Mouse (Mus musculus) lung, embryonic 14.5 days (tissue): ENCODE data around the gene Rilp. TPM values are rescaled to one million over a fixed set of nuclear protein-coding genes. Genes with fewer than 3 reads are reported as not detected.

Experiments
- ATAC-seq: fragments of 200-750 bp; cut with Nextera tagmentation; 2 replicates; pipeline ENCODE4 v1.8.0; 2017; ENCODE audit warnings: mild to moderate bottlenecking, moderate TSS enrichment, moderate library complexity; ENCODE audit not compliant: insufficient read depth
- DNase-seq: peaks from one replicate; pipeline ENCODE4 v3.0.0-alpha.2; 2015
- H3K27ac ChIP-seq: fragments of 300-500 bp; sonication (generic); 2 replicates; pipeline ENCODE4 v1.5.1; 2014; ENCODE audit warnings: low read depth, mild to moderate bottlenecking, moderate library complexity
- H3K27me3 ChIP-seq: fragments of 300-500 bp; sonication (generic); 2 replicates; pipeline ENCODE4 v1.6.1; 2014; ENCODE audit warnings: low read length, control low read depth; ENCODE audit not compliant: insufficient read depth
- H3K36me3 ChIP-seq: fragments of 300-500 bp; sonication (generic); 2 replicates; pipeline ENCODE4 v1.6.1; 2014; ENCODE audit warnings: control low read depth; ENCODE audit not compliant: insufficient read depth
- H3K4me1 ChIP-seq: fragments of 300-500 bp; sonication (generic); 2 replicates; pipeline ENCODE4 v1.6.1; 2014; ENCODE audit warnings: antibody characterized with exemption, control low read depth; ENCODE audit not compliant: insufficient read depth
- H3K4me2 ChIP-seq: fragments of 300-500 bp; sonication (generic); 2 replicates; pipeline ENCODE4 v1.6.1; 2014; ENCODE audit warnings: mild to moderate bottlenecking
- H3K4me3 ChIP-seq: fragments of 300-500 bp; sonication (generic); 2 replicates; pipeline ENCODE4 v1.5.1; 2014; ENCODE audit warnings: low read depth, low read length
- H3K9ac ChIP-seq: fragments of 300-500 bp; sonication (generic); 2 replicates; pipeline ENCODE4 v1.6.1; 2014
- H3K9me3 ChIP-seq: fragments of 300-500 bp; sonication (generic); 2 replicates; pipeline ENCODE4 v1.6.1; 2016; ENCODE audit warnings: low read depth, low read length, control low read depth
- CTCF ChIP-seq: IDR thresholded peaks from 2 replicates; pipeline ENCODE4 v1.5.1; 2016; ENCODE audit warnings: antibody characterized with exemption, low read depth
- WGBS: fragments of 180-500 bp; shearing (Covaris S2); extraction: QIAGEN DNeasy Blood & Tissue Kit; methylation state at CpG from one replicate; pipeline ENCODE4 v1.1.7; 2014; 5-methylcytosine and 5-hydroxymethylcytosine counted together
- polyA plus RNA-seq: library from polyadenylated mRNA; unstranded; fragments of >200 nt; fragmentation: Nextera tagmentation; extraction: Ambion mirVana; gene quantifications from 2 replicates; pipeline ENCODE4 v1.2.1, GENCODE M21; 2014

The Rilp gene
- polyA plus RNA-seq, 1 experiment from 2014 or later, result 0.58 TPM

DNA sequence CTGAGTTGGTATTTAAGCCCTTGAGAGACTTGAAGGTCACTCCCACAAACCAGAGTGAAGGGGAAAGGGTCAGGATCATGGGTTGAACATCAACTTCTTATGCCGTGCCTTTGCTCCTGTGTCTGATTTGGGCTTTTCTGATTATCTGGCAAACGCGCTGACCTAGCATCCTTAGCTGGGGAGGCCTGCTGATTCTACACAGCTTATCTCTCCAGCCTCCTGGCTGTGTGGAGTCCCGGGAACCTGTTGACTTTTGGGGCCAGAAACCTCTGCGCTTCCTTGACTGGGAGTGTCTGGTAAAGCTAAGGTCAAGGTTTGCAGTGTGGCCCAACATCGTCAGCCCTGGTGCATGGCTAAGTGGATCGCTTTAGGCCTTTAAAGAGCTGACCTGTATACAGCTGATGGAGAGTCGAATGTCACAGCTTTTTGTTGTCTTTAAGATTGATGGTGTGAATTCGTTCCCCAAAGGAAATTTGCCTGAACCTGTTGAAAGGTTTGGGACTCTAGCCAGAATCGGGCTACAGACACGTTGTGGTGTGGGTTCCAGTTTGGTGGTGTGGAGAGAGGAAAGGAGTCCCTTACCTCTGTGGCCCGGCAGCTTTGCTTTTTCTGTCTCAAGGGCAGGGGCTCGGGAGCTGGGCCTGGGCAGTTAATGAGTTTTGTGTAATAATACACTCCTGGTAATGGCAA lies 25.4 kb downstream of the Rilp start:
- no peak for TF ChIP-seq CTCF
- Histone ChIP-seq H3K4me1 (0 out of 2 replicates have a peak, but pooled peaks cover 2% of the 10 kb centered on the region), H3K9ac (no peak overlapping the region), H3K36me3 (no peaks in the 10 kb centered on the region), H3K27me3 (no peaks in the 10 kb centered on the region), H3K4me3 (no peak overlapping the region), H3K9me3 (no peaks in the 10 kb centered on the region), H3K27ac (no peak overlapping the region), H3K4me2 (no peak overlapping the region)
- 29% methylated on average over 13 of the region's 13 CpGs for WGBS
- DNase-seq (no peak), ATAC-seq (no peak)

DNA sequence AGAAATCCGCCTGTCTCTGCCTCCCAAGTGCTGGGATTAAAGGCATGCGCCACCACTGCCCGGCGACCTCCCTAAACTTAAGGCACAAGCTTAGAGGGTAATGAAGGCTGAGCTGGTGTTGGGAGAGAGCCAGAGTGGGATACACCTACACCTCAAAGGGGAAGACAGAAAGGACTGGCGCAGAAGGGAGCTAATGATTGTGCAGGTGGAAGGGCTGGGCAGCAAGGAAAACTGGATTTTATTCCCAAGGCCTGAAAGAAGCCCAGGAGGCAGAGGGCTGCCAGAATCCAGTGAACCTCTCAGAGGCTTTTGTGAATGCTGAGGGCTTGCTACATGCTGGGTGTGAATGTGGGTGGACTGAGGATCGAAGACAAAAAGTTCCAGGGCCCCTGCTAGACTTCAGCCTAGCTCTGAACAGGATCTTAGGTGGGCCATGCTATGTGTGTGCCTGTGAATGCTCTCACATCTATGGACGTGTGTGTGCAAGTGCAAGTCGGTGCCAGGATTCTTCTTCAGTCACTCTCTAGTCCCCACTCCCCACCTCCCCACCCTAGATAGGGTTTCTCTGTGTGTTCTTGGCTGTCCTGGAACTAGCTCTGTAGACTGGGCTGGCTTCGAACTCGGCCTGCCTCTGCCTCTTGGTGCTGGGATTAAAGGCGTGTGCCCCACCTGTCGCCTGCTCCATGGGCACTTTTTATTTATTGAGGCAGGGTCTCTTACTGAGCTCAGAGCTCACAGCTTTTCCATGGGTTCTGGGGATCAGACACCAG lies 26.5 kb downstream of the Rilp start:
- no peak for TF ChIP-seq CTCF
- no peaks in the 10 kb centered on the region for H3K9me3 ChIP-seq
- no peaks in the 10 kb centered on the region for H3K27me3 ChIP-seq
- no peak overlapping the region for H3K4me2 ChIP-seq
- no peak overlapping the region for H3K27ac ChIP-seq
- H3K4me1 ChIP-seq, result 0 out of 2 replicates have a peak, but pooled peaks cover 2% of the 10 kb centered on the region
- H3K36me3 ChIP-seq, result no peaks in the 10 kb centered on the region
- ATAC-seq (no peak), DNase-seq (no peak)
- 85% methylated on average over 12 of the region's 12 CpGs for WGBS
- H3K4me3 ChIP-seq, result no peak overlapping the region
- H3K9ac ChIP-seq, result no peak overlapping the region

- ATAC-seq (no peak), DNase-seq (no peak)
- Histone ChIP-seq H3K36me3 (no peaks in the 10 kb centered on the region), H3K4me1 (0 out of 2 replicates have a peak, but pooled peaks cover 2% of the 10 kb centered on the region), H3K4me2 (no peak overlapping the region), H3K9ac (no peak overlapping the region), H3K4me3 (no peak overlapping the region), H3K27me3 (no peaks in the 10 kb centered on the region), H3K27ac (0 out of 2 replicates have a peak overlapping the region, but pooled peaks have one; percentile 1), H3K9me3 (no peaks in the 10 kb centered on the region)
- TF ChIP-seq CTCF, result no peak
- WGBS, result 74% methylated on average over 8 of the region's 8 CpGs
Observed at GRCm38 (mm10) chr11:75537025-75537414, 27.1 kb downstream of the Rilp start.

DNA sequence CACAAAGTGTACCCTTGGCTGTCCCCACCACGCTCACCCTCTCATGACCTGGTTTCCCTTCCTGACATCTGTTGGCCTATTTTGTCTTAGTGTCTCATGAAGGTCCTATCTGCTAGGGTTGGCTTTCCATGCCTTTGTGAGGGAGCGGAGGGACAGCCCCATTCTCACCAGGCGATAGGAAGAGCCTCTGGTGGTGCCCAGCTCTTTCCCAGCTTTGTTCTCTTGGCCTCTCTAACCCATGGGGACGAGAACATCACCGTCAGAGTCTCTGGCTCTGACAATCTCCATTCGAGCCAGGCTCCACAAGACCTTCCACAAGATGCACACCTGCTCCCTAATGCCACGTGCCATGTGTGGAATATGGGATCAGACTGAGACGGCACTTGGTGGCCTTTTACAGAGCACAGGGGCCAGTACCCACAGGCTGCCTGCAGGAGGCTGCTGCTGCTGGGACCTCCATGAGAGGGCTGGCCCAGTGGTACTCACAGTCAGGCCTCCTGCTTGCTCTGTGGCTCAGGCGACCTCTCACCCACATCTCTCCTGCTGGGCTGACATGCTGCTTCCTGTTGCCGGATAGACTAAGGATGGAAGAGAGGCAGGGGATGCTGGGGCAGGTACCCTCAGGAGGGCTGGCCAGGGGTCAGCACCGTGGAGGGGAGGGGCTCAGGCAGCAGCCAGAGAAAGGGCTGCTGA lies 27.7 kb downstream of the Rilp start:
- DNase-seq (peak; percentile 34), ATAC-seq (peak; percentile 67; the same call in 1 of the 2 replicates)
- H3K9ac ChIP-seq, result peak overlapping the region; percentile 10; the same call in 1 of the 2 replicates
- peak; percentile 44 for TF ChIP-seq CTCF
- 0 out of 2 replicates have a peak overlapping the region, but pooled peaks have one; percentile 7 for H3K4me2 ChIP-seq
- H3K9me3 ChIP-seq, result no peaks in the 10 kb centered on the region
- 41% methylated on average over 11 of the region's 11 CpGs for WGBS
- H3K27ac ChIP-seq, result peak overlapping the region; percentile 80
- H3K4me1 ChIP-seq, result 0 out of 2 replicates have a peak, but pooled peaks cover 2% of the 10 kb centered on the region
- no peaks in the 10 kb centered on the region for H3K27me3 ChIP-seq
- no peaks in the 10 kb centered on the region for H3K36me3 ChIP-seq
- no peak overlapping the region for H3K4me3 ChIP-seq

DNA sequence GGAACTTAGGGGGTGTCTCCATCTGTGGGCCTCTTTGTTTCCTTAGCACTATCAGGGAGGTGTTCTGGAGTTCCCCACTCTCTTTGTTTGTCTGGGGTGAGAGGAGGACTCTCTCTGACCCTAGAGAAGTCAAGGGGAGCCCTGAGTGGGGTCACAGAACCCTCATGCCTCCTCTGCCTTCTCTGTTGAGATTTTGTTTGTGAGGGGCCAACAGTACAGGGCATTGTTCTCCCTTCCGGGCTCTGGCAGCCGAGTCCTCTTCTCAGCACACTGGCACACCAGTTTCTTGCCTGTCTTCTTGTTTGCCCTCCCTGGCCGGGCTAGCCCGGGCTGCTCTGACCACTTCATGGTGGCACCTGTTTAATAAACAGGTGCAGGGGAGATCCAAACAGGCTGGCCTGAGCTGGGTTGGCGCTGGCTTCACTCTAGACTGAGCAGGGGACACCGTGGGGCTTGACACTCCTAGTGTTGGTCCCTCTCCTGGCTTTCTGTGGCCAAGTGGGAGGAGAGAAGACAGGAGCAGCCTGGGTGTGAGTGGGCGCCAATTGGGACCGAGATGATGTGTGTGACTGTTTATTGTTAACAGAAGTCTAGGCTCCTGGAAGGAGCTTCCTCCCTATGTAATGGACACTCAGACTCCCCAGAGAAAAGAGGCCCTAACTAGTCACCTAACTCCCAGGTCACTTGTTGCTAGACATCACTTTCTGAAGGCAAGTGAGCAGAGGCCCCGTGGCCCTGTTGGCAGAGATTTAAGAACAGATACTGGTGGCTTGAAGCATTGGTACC lies 28.5 kb downstream of the Rilp start:
- Histone ChIP-seq H3K36me3 (no peaks in the 10 kb centered on the region), H3K27ac (peak overlapping the region; percentile 80), H3K4me1 (0 out of 2 replicates have a peak, but pooled peaks cover 2% of the 10 kb centered on the region), H3K9me3 (no peaks in the 10 kb centered on the region), H3K4me3 (no peak overlapping the region), H3K4me2 (0 out of 2 replicates have a peak overlapping the region, but pooled peaks have one; percentile 7), H3K27me3 (no peaks in the 10 kb centered on the region), H3K9ac (peak overlapping the region; percentile 10; the same call in 1 of the 2 replicates)
- 0 out of 2 replicates have a peak, but pooled peaks have one; percentile 25 for ATAC-seq
- WGBS, result 43% methylated on average over 9 of the region's 9 CpGs
- DNase-seq, result no peak
- no peak for TF ChIP-seq CTCF

GRCm38 (mm10) chr11:75538970-75539299 lies 29.0 kb downstream of the Rilp start:
- Histone ChIP-seq H3K27me3 (no peaks in the 10 kb centered on the region), H3K36me3 (no peaks in the 10 kb centered on the region), H3K9me3 (no peaks in the 10 kb centered on the region), H3K4me2 (no peak overlapping the region), H3K4me3 (no peak overlapping the region), H3K4me1 (0 out of 2 replicates have a peak, but pooled peaks cover 2% of the 10 kb centered on the region), H3K9ac (no peak overlapping the region), H3K27ac (no peak overlapping the region)
- no peak for TF ChIP-seq CTCF
- WGBS, result 73% methylated on average over 13 of the region's 13 CpGs
- no peak for ATAC-seq
- DNase-seq, result no peak
